Mouse (Mus musculus): ENCODE measurements around the gene B3gnt2. TPM values are rescaled to one million over a fixed set of nuclear protein-coding genes. Genes with fewer than 3 reads are reported as not detected.

The B3gnt2 gene
- total and polyA plus RNA-seq, 3 experiments: 36.8 to 66.4 TPM; not detected in 1

GRCm38 (mm10) chr11:22854571-22854970 lies 6.2 kb downstream of the B3gnt2 start:
- Histone ChIP-seq H3K9ac (ENCODE audit: control insufficient read depth, low read depth, low read length, poor library complexity, severe bottlenecking) (no peak overlapping the region), H3K4me1 (ENCODE audit: control insufficient read depth in 1 of 2, insufficient read depth in 2 of 2, low read length in 2 of 2) (peaks cover 40 to 46% of the 10 kb centered on the region in 2 experiments), H3K4me3 (ENCODE audit: control insufficient read depth in 1 of 2, insufficient read depth in 1 of 2, low read depth in 2 of 2, low read length in 2 of 2) (no peak overlapping the region)

GRCm38 (mm10) chr11:22853477-22854157 lies 7.1 kb downstream of the B3gnt2 start:
- TF ChIP-seq TAL1 (IDR thresholded peaks at IDR 0.05; ENCODE audit: low read length): no peak
- no peak for TF ChIP-seq E2F4 (IDR thresholded peaks at IDR 0.05; ENCODE audit: borderline replicate concordance, low read depth, low read length)
- TF ChIP-seq TBP (IDR thresholded peaks at IDR 0.05; ENCODE audit: low read depth, low read length): no peak
- TF ChIP-seq USF1 (IDR thresholded peaks at IDR 0.05; ENCODE audit: low read depth, low read length): no peak
- Histone ChIP-seq H3K9ac (ENCODE audit: control insufficient read depth, low read depth, low read length, poor library complexity, severe bottlenecking) (no peak overlapping the region), H3K27ac (ENCODE audit: control insufficient read depth, low read depth, low read length) (no peak overlapping the region), H3K9me3 (replicated peaks; ENCODE audit: insufficient read depth, low read length) (no peaks in the 10 kb centered on the region), H3K4me1 (ENCODE audit: control insufficient read depth in 1 of 2, insufficient read depth in 2 of 2, low read length in 2 of 2) (peaks cover 46 to 47% of the 10 kb centered on the region in 2 experiments), H3K36me3 (ENCODE audit: control insufficient read depth in 1 of 2, insufficient read depth in 2 of 2, low read length in 2 of 2) (peaks cover 2 to 66% of the 10 kb centered on the region in 2 experiments; a peak in 3 of 4 replicates), H3K4me3 (ENCODE audit: control insufficient read depth in 1 of 2, insufficient read depth in 1 of 2, low read depth in 2 of 2, low read length in 2 of 2) (no peak overlapping the region), H3K79me2 (ENCODE audit: control insufficient read depth, insufficient read depth, low read length, poor library complexity) (peaks cover 81% of the 10 kb centered on the region), H3K27me3 (ENCODE audit: control insufficient read depth in 1 of 2, insufficient read depth in 2 of 2, low read length in 2 of 2) (no peaks in the 10 kb centered on the region)
- DNase-seq (ENCODE audit: low read depth, low spot score): peak; percentile 41

More at GRCm38 (mm10) chr11:22854571-22854970, 6.2 kb downstream of the B3gnt2 start:
- Histone ChIP-seq H3K27me3 (ENCODE audit: control insufficient read depth in 1 of 2, insufficient read depth in 2 of 2, low read length in 2 of 2) (no peaks in the 10 kb centered on the region), H3K79me2 (ENCODE audit: control insufficient read depth, insufficient read depth, low read length, poor library complexity) (peaks cover 84% of the 10 kb centered on the region), H3K36me3 (ENCODE audit: control insufficient read depth in 1 of 2, insufficient read depth in 2 of 2, low read length in 2 of 2) (peaks cover 2 to 58% of the 10 kb centered on the region in 2 experiments; a peak in 3 of 4 replicates), H3K9me3 (replicated peaks; ENCODE audit: insufficient read depth, low read length) (no peaks in the 10 kb centered on the region), H3K27ac (ENCODE audit: control insufficient read depth, low read depth, low read length) (no peak overlapping the region)
- no peak for TF ChIP-seq GABPA (IDR thresholded peaks at IDR 0.05; ENCODE audit: low read depth, low read length)
- TF ChIP-seq TCF12 (IDR thresholded peaks at IDR 0.05; ENCODE audit: low read depth, low read length): no peak
- no peak for TF ChIP-seq TBP (IDR thresholded peaks at IDR 0.05; ENCODE audit: low read depth, low read length)
- TF ChIP-seq ZMIZ1 (IDR thresholded peaks at IDR 0.05; ENCODE audit: low read depth, low read length): no peak
- TF ChIP-seq ETS1 (IDR thresholded peaks at IDR 0.05; ENCODE audit: low read depth, low read length): no peak
- TF ChIP-seq KAT2A (conservative IDR thresholded peaks at IDR 0.05; ENCODE audit: low read depth, low read length): no peak
- TF ChIP-seq MEF2A (IDR thresholded peaks at IDR 0.05; ENCODE audit: extremely low read depth, insufficient replicate concordance, low read depth, low read length, poor library complexity, severe bottlenecking): no peak
- no peak for TF ChIP-seq ZNF384 (IDR thresholded peaks at IDR 0.05; ENCODE audit: low read depth, low read length)
- TF ChIP-seq MXI1 (IDR thresholded peaks at IDR 0.05; ENCODE audit: low read depth, low read length): no peak
- TF ChIP-seq CHD2 (IDR thresholded peaks at IDR 0.05; ENCODE audit: low read length): no peak
- no peak for TF ChIP-seq MAZ (IDR thresholded peaks at IDR 0.05; ENCODE audit: low read depth, low read length)
- no peak for TF ChIP-seq MYB (IDR thresholded peaks at IDR 0.05; ENCODE audit: low read depth, low read length)
- DNase-seq (ENCODE audit: low read depth, low spot score): no peak
